Mouse (Mus musculus): Measurements from ENCODE around the gene Alpl. TPM values are rescaled to one million over a fixed set of nuclear protein-coding genes. Genes with fewer than 3 reads are reported as not detected.

Gene Alpl
- polyA plus RNA-seq, 1 experiment from 2014 or later: 4.6 TPM

DNA sequence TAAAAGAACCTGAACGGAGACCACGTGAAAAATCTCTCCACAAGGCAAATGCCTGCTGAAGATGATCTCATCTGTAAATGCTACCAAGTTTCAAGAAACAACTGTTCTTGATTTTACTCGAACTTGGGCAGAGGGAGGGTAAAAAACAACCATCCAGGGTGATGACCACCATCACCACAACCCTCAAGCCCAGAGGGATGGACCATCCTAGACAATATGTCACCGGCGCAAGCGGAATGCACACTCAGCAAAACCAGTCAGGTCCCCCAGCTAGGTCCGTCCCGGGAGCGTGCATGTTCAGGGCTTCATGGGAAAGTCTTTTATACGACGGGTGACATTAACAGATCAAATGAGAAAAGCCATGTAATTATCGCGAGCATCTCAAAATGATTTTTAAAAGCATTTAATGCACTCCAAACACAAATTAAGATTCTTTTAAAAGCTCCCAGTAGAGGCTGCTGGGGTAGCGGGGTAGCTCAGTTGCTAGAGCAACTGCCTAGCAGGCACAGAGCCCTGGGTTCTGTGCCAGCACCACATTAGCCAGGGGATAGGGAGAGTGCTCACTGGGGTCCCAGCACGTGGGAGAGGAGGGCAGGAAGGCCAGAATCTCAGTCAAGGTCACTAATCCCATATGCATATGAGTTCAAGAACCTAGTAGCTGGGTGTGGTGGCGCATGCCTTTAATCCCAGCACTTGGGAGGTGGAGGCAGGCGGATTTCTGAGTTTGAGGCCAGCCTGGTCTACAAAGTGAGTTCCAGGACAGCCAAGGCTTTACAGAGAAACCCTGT, 17.6 kb downstream of the Alpl start:
- Histone ChIP-seq H3K4me3 (replicated peaks) (no peak overlapping the region), H3K27ac (no peak overlapping the region), H3K9ac (no peak overlapping the region), H3K36me3 (no peaks in the 10 kb centered on the region), H3K27me3 (replicated peaks) (no peaks in the 10 kb centered on the region), H3K4me2 (replicated peaks) (no peak overlapping the region), H3K4me1 (replicated peaks) (peaks cover 3% of the 10 kb centered on the region), H3K9me3 (no peaks in the 10 kb centered on the region)
- 84% methylated on average over 17 of the region's 17 CpGs for WGBS
- ATAC-seq: no peak

DNA sequence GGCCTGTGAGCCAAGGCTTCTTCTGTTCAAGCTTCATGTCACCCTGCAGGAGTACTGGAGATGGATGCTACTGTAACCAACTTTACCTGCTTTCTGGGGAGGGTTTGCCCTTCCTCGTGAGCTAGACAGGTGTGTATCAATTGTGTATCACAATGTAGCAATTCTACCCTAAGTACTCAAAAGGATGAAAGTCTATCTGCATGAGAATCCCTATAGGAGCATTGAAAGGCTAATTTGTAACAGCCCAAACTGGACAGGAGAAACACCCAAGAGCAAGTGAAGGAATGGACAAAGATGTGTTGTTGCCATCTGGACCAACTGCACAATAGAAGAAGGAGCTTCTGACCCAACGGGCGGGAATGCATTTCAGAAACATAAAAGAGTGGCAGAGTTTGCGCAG, 18.3 kb downstream of the Alpl start:
- no peaks in the 10 kb centered on the region for H3K9me3 ChIP-seq
- no peak overlapping the region for H3K27ac ChIP-seq
- H3K4me2 ChIP-seq (replicated peaks): no peak overlapping the region
- no peak overlapping the region for H3K9ac ChIP-seq
- H3K27me3 ChIP-seq (replicated peaks): no peaks in the 10 kb centered on the region
- 92% methylated on average over 4 of the region's 4 CpGs for WGBS
- no peaks in the 10 kb centered on the region; the same call in 1 of the 2 replicates for H3K4me1 ChIP-seq (replicated peaks)
- H3K36me3 ChIP-seq: no peaks in the 10 kb centered on the region
- no peak for ATAC-seq
- H3K4me3 ChIP-seq (replicated peaks): no peak overlapping the region

GRCm38 (mm10) chr4:137774505-137774904, 21.7 kb downstream of the Alpl start:
- Histone ChIP-seq H3K36me3 (no peaks in the 10 kb centered on the region), H3K4me2 (replicated peaks) (no peak overlapping the region), H3K9ac (no peak overlapping the region), H3K27ac (no peak overlapping the region), H3K4me3 (replicated peaks) (no peak overlapping the region), H3K4me1 (replicated peaks) (peaks cover 10% of the 10 kb centered on the region), H3K9me3 (no peaks in the 10 kb centered on the region), H3K27me3 (replicated peaks) (no peaks in the 10 kb centered on the region)
- 73% methylated on average over 6 of the region's 6 CpGs for WGBS
- peak; percentile 34; the same call in 1 of the 2 replicates for ATAC-seq

DNA sequence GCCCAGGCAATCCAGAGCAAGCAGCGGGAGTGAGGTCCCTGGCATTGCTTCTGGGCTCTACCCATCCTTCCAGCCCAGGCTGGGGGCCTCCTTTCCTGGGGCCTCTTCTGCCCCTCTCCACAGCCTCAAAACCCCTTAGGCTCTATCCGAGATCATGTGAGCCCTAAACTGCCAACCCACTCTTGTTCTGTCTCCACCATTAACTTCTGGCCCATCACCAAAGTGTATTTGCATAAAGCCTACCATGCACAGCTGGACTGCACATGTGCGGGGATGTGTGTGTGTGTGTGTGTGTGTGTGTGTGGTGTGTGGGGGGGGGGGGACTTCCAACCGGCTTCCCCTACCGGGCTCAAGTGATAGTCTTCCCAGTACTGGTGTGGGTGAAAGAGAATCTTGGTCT, 22.2 kb downstream of the Alpl start:
- Histone ChIP-seq H3K27me3 (replicated peaks) (no peaks in the 10 kb centered on the region), H3K4me2 (replicated peaks) (no peak overlapping the region), H3K27ac (no peak overlapping the region), H3K4me1 (replicated peaks) (peaks cover 10% of the 10 kb centered on the region), H3K4me3 (replicated peaks) (no peak overlapping the region), H3K36me3 (no peaks in the 10 kb centered on the region), H3K9ac (no peak overlapping the region), H3K9me3 (no peaks in the 10 kb centered on the region)
- peak; percentile 19; the same call in 1 of the 2 replicates for ATAC-seq
- 58% methylated on average over 5 of the region's 5 CpGs for WGBS

DNA sequence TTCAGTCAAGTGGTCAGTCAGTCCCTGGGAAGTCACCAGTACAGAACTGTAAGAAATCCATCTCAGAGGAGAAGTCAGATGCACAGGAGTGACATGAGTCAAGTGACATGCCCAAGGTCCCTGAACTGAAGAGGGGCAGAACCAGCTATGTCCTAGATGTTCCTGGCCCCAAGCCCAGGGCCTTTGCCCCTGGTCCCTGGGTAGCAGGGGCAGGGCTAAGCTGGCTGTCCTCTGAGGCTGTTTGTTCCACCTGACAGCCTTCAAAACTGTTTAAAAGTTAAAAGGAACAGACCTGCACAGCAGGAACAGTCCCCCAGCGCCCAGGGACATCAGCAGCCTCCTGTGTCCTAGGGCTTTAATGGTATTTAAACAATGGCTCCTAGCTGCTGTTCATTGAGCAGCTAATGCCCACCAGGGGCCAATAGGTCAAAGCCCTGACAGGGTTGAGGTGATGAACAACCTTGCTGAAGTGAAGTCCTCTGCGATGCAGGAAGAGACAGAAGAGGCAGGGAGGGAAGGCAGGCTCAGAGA, 22.8 kb downstream of the Alpl start:
- H3K27me3 ChIP-seq (replicated peaks): no peaks in the 10 kb centered on the region
- ATAC-seq: no peak
- H3K36me3 ChIP-seq: no peaks in the 10 kb centered on the region
- H3K9me3 ChIP-seq: no peaks in the 10 kb centered on the region
- no peak overlapping the region for H3K27ac ChIP-seq
- H3K9ac ChIP-seq: no peak overlapping the region
- H3K4me3 ChIP-seq (replicated peaks): no peak overlapping the region
- 46% methylated on average over 2 of the region's 2 CpGs for WGBS
- H3K4me1 ChIP-seq (replicated peaks): peaks cover 10% of the 10 kb centered on the region
- H3K4me2 ChIP-seq (replicated peaks): no peak overlapping the region

DNA sequence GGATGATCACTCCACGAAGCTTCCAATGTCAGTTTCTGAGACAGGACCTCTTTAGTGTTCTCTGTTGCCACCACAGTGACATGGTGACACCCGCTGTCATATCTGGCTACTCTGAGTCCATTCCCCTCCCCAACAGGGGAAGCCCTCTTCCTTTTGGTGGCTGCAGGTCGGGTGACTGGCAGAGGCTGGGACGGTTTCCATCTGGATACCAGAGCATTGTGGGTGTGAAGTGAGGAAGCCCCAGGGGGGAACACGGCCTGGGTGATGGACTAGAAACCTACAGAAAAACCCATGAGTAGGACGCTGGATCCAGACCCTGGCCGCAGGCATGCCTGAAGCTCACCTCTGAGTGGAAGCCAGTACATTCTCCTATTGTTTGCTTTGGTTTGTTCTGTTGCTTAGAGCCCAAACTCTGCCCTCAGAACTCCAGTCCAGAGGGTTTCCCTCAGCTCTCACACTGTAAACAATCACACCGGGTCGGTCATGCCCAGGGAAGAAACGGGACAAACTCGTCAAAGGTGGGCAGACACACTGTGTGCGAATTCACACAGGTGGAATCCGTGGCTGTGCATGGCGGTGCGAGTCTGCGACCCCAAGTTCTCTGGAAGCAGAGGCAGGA, 23.6 kb downstream of the Alpl start:
- H3K4me3 ChIP-seq (replicated peaks): no peak overlapping the region
- peaks cover 10% of the 10 kb centered on the region for H3K4me1 ChIP-seq (replicated peaks)
- no peak for ATAC-seq
- no peak overlapping the region for H3K4me2 ChIP-seq (replicated peaks)
- H3K27me3 ChIP-seq (replicated peaks): no peaks in the 10 kb centered on the region
- 78% methylated on average over 16 of the region's 16 CpGs for WGBS
- H3K9me3 ChIP-seq: no peaks in the 10 kb centered on the region
- H3K9ac ChIP-seq: no peak overlapping the region
- H3K36me3 ChIP-seq: no peaks in the 10 kb centered on the region
- H3K27ac ChIP-seq: no peak overlapping the region

DNA sequence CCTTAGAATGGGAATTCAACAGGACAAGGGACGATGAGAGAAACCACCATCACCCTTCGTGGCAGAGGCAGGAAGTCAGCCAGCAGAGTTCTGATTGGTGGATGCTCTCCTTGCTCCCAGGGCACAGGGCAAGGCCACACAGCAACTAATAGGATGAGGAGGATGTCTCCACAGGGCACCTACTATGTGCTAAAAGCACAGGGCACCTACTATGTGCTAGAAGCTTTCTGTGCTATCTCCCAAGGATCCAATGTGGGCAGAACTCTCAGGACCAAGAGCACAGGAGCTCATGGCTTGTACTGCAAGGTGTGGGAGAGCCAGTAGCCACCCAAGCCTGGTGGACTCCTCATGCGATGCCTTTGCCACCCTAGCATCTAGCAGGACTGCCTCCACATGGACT, 24.4 kb downstream of the Alpl start:
- no peak overlapping the region for H3K9ac ChIP-seq
- H3K27ac ChIP-seq: no peak overlapping the region

GRCm38 (mm10) chr4:137770901-137771612, 25.1 kb downstream of the Alpl start:
- ATAC-seq: peak; percentile 69
- 65% methylated on average over 14 of the region's 14 CpGs for WGBS
- H3K9ac ChIP-seq: no peak overlapping the region
- H3K27ac ChIP-seq: no peak overlapping the region
- no peaks in the 10 kb centered on the region for H3K36me3 ChIP-seq
- no peak overlapping the region for H3K4me3 ChIP-seq (replicated peaks)
- no peaks in the 10 kb centered on the region for H3K9me3 ChIP-seq
- H3K4me1 ChIP-seq (replicated peaks): peaks cover 17% of the 10 kb centered on the region
- no peak overlapping the region for H3K4me2 ChIP-seq (replicated peaks)
- no peaks in the 10 kb centered on the region for H3K27me3 ChIP-seq (replicated peaks)

More for the DNA sequence above, 24.4 kb downstream of the Alpl start:
- Histone ChIP-seq H3K36me3 (no peaks in the 10 kb centered on the region), H3K4me2 (replicated peaks) (no peak overlapping the region), H3K4me1 (replicated peaks) (peaks cover 10% of the 10 kb centered on the region), H3K9me3 (no peaks in the 10 kb centered on the region), H3K27me3 (replicated peaks) (no peaks in the 10 kb centered on the region), H3K4me3 (replicated peaks) (no peak overlapping the region)
- 64% methylated on average over 3 of the region's 3 CpGs for WGBS
- no peak for ATAC-seq

- WGBS: 42% methylated on average over 7 of the region's 7 CpGs
- no peak for ATAC-seq
- Histone ChIP-seq H3K36me3 (no peaks in the 10 kb centered on the region), H3K4me1 (replicated peaks) (peaks cover 27% of the 10 kb centered on the region), H3K4me3 (replicated peaks) (no peak overlapping the region), H3K9me3 (no peaks in the 10 kb centered on the region), H3K4me2 (replicated peaks) (no peak overlapping the region), H3K27me3 (replicated peaks) (no peaks in the 10 kb centered on the region), H3K9ac (no peak overlapping the region), H3K27ac (no peak overlapping the region)
Measured at GRCm38 (mm10) chr4:137769635-137770034, 26.5 kb downstream of the Alpl start.

GRCm38 (mm10) chr4:137768831-137769230, 27.4 kb downstream of the Alpl start:
- WGBS: 76% methylated on average over 6 of the region's 6 CpGs

DNA sequence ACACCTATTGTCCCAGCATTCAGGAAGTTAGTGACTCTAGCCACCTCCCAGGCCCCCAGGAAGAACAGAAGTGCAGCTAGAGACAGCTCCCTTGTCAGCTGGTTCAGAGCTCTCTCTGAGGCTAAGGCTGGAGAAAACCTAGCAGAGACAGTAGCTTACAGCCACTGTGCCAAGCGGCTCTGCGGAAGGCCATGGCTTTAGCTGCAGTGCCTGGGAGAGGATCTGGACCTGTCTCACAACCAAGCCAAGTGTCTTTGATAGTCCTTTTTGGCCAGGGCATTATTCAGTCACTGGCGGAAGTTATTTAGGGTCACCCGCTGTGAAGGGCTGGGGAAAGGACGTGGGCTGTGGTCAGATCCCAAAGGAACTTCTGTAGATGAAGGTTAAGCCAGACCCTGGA, 27.8 kb downstream of the Alpl start:
- 82% methylated on average over 5 of the region's 5 CpGs for WGBS
- Histone ChIP-seq H3K4me3 (replicated peaks) (no peak overlapping the region), H3K4me2 (replicated peaks) (no peak overlapping the region), H3K36me3 (no peaks in the 10 kb centered on the region), H3K27ac (no peak overlapping the region), H3K9ac (no peak overlapping the region), H3K9me3 (no peaks in the 10 kb centered on the region), H3K27me3 (replicated peaks) (no peaks in the 10 kb centered on the region), H3K4me1 (replicated peaks) (peaks cover 27% of the 10 kb centered on the region)
- ATAC-seq: no peak

More at GRCm38 (mm10) chr4:137768831-137769230, 27.4 kb downstream of the Alpl start:
- Histone ChIP-seq H3K27ac (no peak overlapping the region), H3K4me1 (replicated peaks) (peaks cover 27% of the 10 kb centered on the region), H3K36me3 (no peaks in the 10 kb centered on the region), H3K4me3 (replicated peaks) (no peak overlapping the region), H3K9me3 (no peaks in the 10 kb centered on the region), H3K9ac (no peak overlapping the region), H3K4me2 (replicated peaks) (no peak overlapping the region), H3K27me3 (replicated peaks) (no peaks in the 10 kb centered on the region)
- no peak for ATAC-seq

GRCm38 (mm10) chr4:137766365-137766764, 29.8 kb downstream of the Alpl start:
- H3K27ac ChIP-seq: peak overlapping the region; percentile 42; the same call in 1 of the 2 replicates
- 35% methylated on average over 5 of the region's 5 CpGs for WGBS
- no peak overlapping the region for H3K4me3 ChIP-seq (replicated peaks)
- no peak overlapping the region for H3K9ac ChIP-seq
- no peaks in the 10 kb centered on the region for H3K36me3 ChIP-seq
- H3K27me3 ChIP-seq (replicated peaks): no peaks in the 10 kb centered on the region
- peaks cover 21% of the 10 kb centered on the region for H3K4me1 ChIP-seq (replicated peaks)
- H3K9me3 ChIP-seq: no peaks in the 10 kb centered on the region
- no peak overlapping the region for H3K4me2 ChIP-seq (replicated peaks)
- ATAC-seq: no peak
